Mouse (Mus musculus) frontal cortex, postnatal 10 days (tissue): ENCODE data around the gene Zbtb22.

Experiments
- DNase-seq, 2 experiments: peaks; one replicate each; pipeline ENCODE4 v3.0.0; 2022; ENCODE audit warnings: low spot score in 2 of 2, mixed read lengths in 1 of 2

Zbtb22 gene

DNA sequence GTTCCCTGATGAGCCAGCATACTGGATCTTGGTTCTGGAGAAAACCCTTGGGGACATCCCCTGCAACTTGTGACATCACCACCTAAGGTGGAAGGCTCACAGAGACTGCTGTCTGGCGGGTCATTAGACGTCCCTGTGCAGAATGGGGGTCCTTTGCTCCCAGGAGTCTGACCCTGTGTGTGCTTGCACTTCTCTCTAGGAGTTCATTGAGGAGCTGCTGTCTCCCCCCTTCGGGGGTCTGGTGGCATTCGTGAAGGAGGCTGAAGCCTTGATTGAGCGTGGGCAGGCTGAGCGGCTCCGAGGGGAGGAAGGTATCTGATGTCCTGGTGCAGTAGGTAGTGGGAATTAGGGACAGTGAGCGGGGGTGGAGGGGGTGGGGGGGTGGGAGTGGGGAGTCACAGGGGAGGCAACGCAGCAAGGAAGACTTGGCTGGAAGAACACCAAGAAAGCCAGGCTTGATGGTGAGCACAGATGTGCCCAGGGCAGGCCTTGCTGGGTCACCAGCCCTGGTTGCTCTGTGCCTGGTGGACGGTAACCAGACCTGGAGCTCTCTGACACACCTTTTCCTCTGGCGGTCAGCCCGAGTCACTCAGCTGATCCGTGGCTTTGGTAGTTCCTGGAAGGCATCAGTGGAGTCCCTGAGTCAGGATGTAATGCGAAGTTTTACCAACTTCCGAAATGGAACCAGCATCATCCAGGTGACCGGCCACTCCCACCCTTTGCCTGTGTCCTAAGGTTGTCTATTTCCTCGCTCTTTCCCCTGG is 49.6 kb downstream of the Zbtb22 start:
- no peak for DNase-seq

- DNase-seq, result no peak
Observed at GRCm38 (mm10) chr17:33965846-33966550, 50.3 kb downstream of the Zbtb22 start.

GRCm38 (mm10) chr17:33968489-33968888 is 52.8 kb downstream of the Zbtb22 start:
- peak in 1 of 2 experiments; percentile 65 for DNase-seq
